Mouse (Mus musculus) lung, postnatal 4 days (tissue): ENCODE measurements at regions not wholly inside any gene's neighbourhood (a gene's known extent, or its start where the extent isn't known, plus 50 kb on each side); places are given as distances from the start of the nearest gene placed in this dataset.
A peak's percentile ranks its signal among the peaks of the same experiment; 100 is the strongest.

ENCODE experiments used
- DNase-seq, 2 experiments: peaks; one replicate each; pipeline ENCODE4 v3.0.0; 2021

GRCm38 (mm10) chr19:36681056-36681455, 55.4 kb downstream of the Ppp1r3c start:
- no peak for DNase-seq

DNA sequence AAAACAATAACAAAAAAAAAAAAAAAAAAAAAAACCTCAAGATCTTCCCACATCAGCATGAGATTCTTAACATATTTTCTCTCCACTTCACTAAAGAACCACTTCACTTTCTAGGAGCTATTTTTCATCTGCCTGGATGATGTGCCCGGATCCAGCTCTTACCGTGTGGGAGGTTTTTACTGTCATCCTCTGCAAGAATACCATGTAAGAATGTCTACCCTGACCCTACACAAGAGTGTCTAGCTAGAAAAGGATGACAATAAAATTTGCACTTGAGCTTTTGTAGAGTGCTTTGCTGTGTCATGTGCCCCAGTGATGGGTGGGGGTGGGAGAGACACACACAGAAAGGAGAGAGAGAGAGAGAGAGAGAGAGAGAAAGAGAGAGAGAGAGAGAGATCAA, 56.1 kb downstream of the Ppp1r3c start:
- DNase-seq, result no peak

GRCm38 (mm10) chr19:36679028-36679820, 57.2 kb downstream of the Ppp1r3c start:
- DNase-seq, result no peak

- no peak for DNase-seq
Observed at GRCm38 (mm10) chr19:36678382-36679027, 57.9 kb downstream of the Ppp1r3c start.

GRCm38 (mm10) chr19:36677101-36678081, 59.1 kb downstream of the Ppp1r3c start:
- DNase-seq, result peak; percentile 32 to 58

DNA sequence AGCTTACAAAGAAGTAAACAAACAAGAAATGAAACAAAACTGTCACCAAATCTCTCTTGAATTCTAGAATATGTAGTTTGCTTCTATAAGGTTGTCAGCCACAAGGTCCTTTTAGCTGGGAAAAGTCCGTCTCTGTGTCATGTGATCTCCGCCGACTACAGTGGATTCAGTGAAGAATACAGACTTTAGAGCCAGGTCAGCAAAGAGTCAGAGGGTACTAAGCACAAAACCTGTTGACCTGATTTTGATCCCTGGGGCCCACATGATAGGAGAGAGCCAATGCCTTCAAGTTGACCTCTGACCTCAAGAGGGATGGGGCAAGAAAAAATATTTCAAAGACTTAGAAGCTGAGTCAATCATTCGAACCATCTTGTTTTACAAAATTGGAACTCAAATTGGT, 61.5 kb downstream of the Ppp1r3c start:
- no peak for DNase-seq

- no peak for DNase-seq
Observed at GRCm38 (mm10) chr19:36670813-36671212, 65.6 kb downstream of the Ppp1r3c start.
